Mouse (Mus musculus) limb, embryonic 14.5 days (tissue): Measurements from ENCODE around the gene Olfr588-ps1. TPM values are rescaled to one million over a fixed set of nuclear protein-coding genes. Genes with fewer than 3 reads are reported as not detected.
"Not testable (repeated sequence)": the region's sequence is repeated elsewhere in the genome, so short reads cannot be mapped to it uniquely, and the experiment has no call there.

Source experiments
- ATAC-seq: fragments of 200-750 bp; cut with Nextera tagmentation; 2 replicates; pipeline ENCODE4 v1.8.0; 2017; ENCODE audit warnings: low read depth, moderate number of reproducible peaks, moderate TSS enrichment; ENCODE audit not compliant: low FRiP score
- DNase-seq: peaks from one replicate; pipeline ENCODE4 v3.0.0-alpha.2; 2015; ENCODE audit warnings: low spot score
- H3K27ac ChIP-seq: fragments of 300-500 bp; sonication (generic); replicated peaks from 2 replicates; pipeline ENCODE4 v1.5.1; 2014; ENCODE audit warnings: low read depth, mild to moderate bottlenecking, low read length, moderate library complexity, mixed read lengths
- H3K27me3 ChIP-seq: fragments of 300-500 bp; sonication (generic); 2 replicates; pipeline ENCODE4 v1.6.1; 2014; ENCODE audit warnings: low read length, mixed read lengths; ENCODE audit not compliant: control insufficient read depth, insufficient read depth
- H3K36me3 ChIP-seq: fragments of 300-500 bp; sonication (generic); 2 replicates; pipeline ENCODE4 v1.6.1; 2014; ENCODE audit warnings: mild to moderate bottlenecking, low read length, moderate library complexity, mixed read lengths; ENCODE audit not compliant: control insufficient read depth, insufficient read depth
- H3K4me1 ChIP-seq: fragments of 300-500 bp; sonication (generic); 2 replicates; pipeline ENCODE4 v1.6.1; 2014; ENCODE audit warnings: antibody characterized with exemption, low read length, mixed read lengths; ENCODE audit not compliant: control insufficient read depth, insufficient read depth
- H3K4me2 ChIP-seq: fragments of 300-500 bp; sonication (generic); replicated peaks from 2 replicates; pipeline ENCODE4 v1.6.1; 2014; ENCODE audit warnings: low read depth, mild to moderate bottlenecking, low read length, moderate library complexity; ENCODE audit not compliant: severe bottlenecking
- H3K4me3 ChIP-seq: fragments of 300-500 bp; sonication (generic); replicated peaks from 2 replicates; pipeline ENCODE4 v1.5.1; 2014; ENCODE audit warnings: low read length
- H3K9ac ChIP-seq: fragments of 300-500 bp; sonication (generic); 2 replicates; pipeline ENCODE4 v1.6.1; 2014; ENCODE audit warnings: mild to moderate bottlenecking, low read depth, low read length, moderate library complexity; ENCODE audit not compliant: severe bottlenecking
- H3K9me3 ChIP-seq: fragments of 300-500 bp; sonication (generic); 2 replicates; pipeline ENCODE4 v1.6.1; 2016; ENCODE audit warnings: low read length; ENCODE audit not compliant: control insufficient read depth
- POLR2A ChIP-seq: fragments of 200-500 bp; IDR thresholded peaks from 2 replicates; pipeline ENCODE4 v1.8.0; 2012; ENCODE audit warnings: inconsistent platforms, mild to moderate bottlenecking, moderate library complexity, borderline replicate concordance; ENCODE audit not compliant: insufficient read depth, insufficient read length; ENCODE audit errors: extremely low read depth
- WGBS: fragments of 180-500 bp; shearing (Covaris S2); extraction: QIAGEN DNeasy Blood & Tissue Kit; methylation state at CpG from one replicate; pipeline ENCODE4 v1.1.7; 2014; 5-methylcytosine and 5-hydroxymethylcytosine counted together
- polyA plus RNA-seq, 2 experiments: library from polyadenylated mRNA; depleted of rRNA in 1 of 2; stranded (reverse) in 1 of 2; unstranded in 1 of 2; fragments of >200 nt; fragmentation: Nextera tagmentation in 1 of 2; extraction: Ambion mirVana in 1 of 2; gene quantifications; 2 replicates each; pipeline versions ENCODE4 v1.2.1 to v1.2.3; 2012 to 2014

Olfr588-ps1 gene
- polyA plus RNA-seq, 2 experiments: not detected

- no peak for TF ChIP-seq POLR2A
- Histone ChIP-seq H3K27me3 (no peaks in the 10 kb centered on the region), H3K9ac (no peak within 1 kb of the TSS), H3K27ac (no peak within 1 kb of the TSS), H3K4me3 (no peak within 1 kb of the TSS), H3K9me3 (no peaks in the 10 kb centered on the region), H3K4me1 (no peaks in the 10 kb centered on the region), H3K36me3 (no peaks in the 10 kb centered on the region), H3K4me2 (no peak within 1 kb of the TSS)
- DNase-seq (no peak), ATAC-seq (no peak)
- WGBS: 70% methylated on average over 1 of the region's 1 CpGs
These were observed 37.6 kb downstream of the Olfr588-ps1 start, which contains the start of gene Olfr591 for GRCm38 (mm10) chr7:103178240-103178639. Gene Olfr591 (minus strand): TSS chr7:103178340.

- H3K27me3 ChIP-seq, H3K9ac ChIP-seq, H3K4me3 ChIP-seq, H3K9me3 ChIP-seq, H3K4me2 ChIP-seq, DNase-seq, ATAC-seq, H3K4me1 ChIP-seq, H3K27ac ChIP-seq, H3K36me3 ChIP-seq: not testable (repeated sequence)
- WGBS: 91% methylated on average over 1 of the region's 1 CpGs
These were observed 43.8 kb downstream of the Olfr588-ps1 start, which contains the start of gene Olfr592 for GRCm38 (mm10) chr7:103184503-103184902. Gene Olfr592 (plus strand): TSS chr7:103184803.

Other genes with a start within 250 kb of the Olfr588-ps1 start
- gene Olfr569, start 250.0 kb upstream of the Olfr588-ps1 start, polyA plus RNA-seq (2012; rRNA removed): not detected in 2 replicates
- gene Olfr569, start 250.0 kb upstream of the Olfr588-ps1 start, polyA plus RNA-seq (2014; fragmentation: Nextera tagmentation; extraction: Ambion mirVana): not detected in 2 replicates
- not detected in 2 replicates for gene Olfr570, start 246.3 kb upstream of the Olfr588-ps1 start, polyA plus RNA-seq (2012; rRNA removed)
- gene Olfr570, start 246.3 kb upstream of the Olfr588-ps1 start, polyA plus RNA-seq (2014; fragmentation: Nextera tagmentation; extraction: Ambion mirVana): not detected in 2 replicates
- gene Olfr571, start 223.3 kb upstream of the Olfr588-ps1 start, polyA plus RNA-seq (2012; rRNA removed): not detected in 2 replicates
- not detected in 2 replicates for gene Olfr571, start 223.3 kb upstream of the Olfr588-ps1 start, polyA plus RNA-seq (2014; fragmentation: Nextera tagmentation; extraction: Ambion mirVana)
- gene Olfr572, start 216.5 kb upstream of the Olfr588-ps1 start, polyA plus RNA-seq (2012; rRNA removed): not detected in 2 replicates
- gene Olfr572, start 216.5 kb upstream of the Olfr588-ps1 start, polyA plus RNA-seq (2014; fragmentation: Nextera tagmentation; extraction: Ambion mirVana): not detected in 2 replicates
- not detected in 2 replicates for gene Olfr573-ps1, start 198.3 kb upstream of the Olfr588-ps1 start, polyA plus RNA-seq (2012; rRNA removed)
- gene Olfr573-ps1, start 198.3 kb upstream of the Olfr588-ps1 start, polyA plus RNA-seq (2014; fragmentation: Nextera tagmentation; extraction: Ambion mirVana): not detected in 2 replicates
- gene Olfr574, start 192.4 kb upstream of the Olfr588-ps1 start, polyA plus RNA-seq (2012; rRNA removed): not detected in 2 replicates
- not detected in 2 replicates for gene Olfr574, start 192.4 kb upstream of the Olfr588-ps1 start, polyA plus RNA-seq (2014; fragmentation: Nextera tagmentation; extraction: Ambion mirVana)
- gene Olfr575, start 182.1 kb upstream of the Olfr588-ps1 start, polyA plus RNA-seq (2012; rRNA removed): not detected in 2 replicates
- not detected in 2 replicates for gene Olfr575, start 182.1 kb upstream of the Olfr588-ps1 start, polyA plus RNA-seq (2014; fragmentation: Nextera tagmentation; extraction: Ambion mirVana)
- not detected in 2 replicates for gene Olfr576, start 178.2 kb upstream of the Olfr588-ps1 start, polyA plus RNA-seq (2012; rRNA removed)
- gene Olfr576, start 178.2 kb upstream of the Olfr588-ps1 start, polyA plus RNA-seq (2014; fragmentation: Nextera tagmentation; extraction: Ambion mirVana): not detected in 2 replicates
- gene Olfr577, start 164.9 kb upstream of the Olfr588-ps1 start, polyA plus RNA-seq (2012; rRNA removed): not detected in 2 replicates
- not detected in 2 replicates for gene Olfr577, start 164.9 kb upstream of the Olfr588-ps1 start, polyA plus RNA-seq (2014; fragmentation: Nextera tagmentation; extraction: Ambion mirVana)
- gene Olfr578, start 151.6 kb upstream of the Olfr588-ps1 start, polyA plus RNA-seq (2012; rRNA removed): not detected in 2 replicates
- not detected in 2 replicates for gene Olfr578, start 151.6 kb upstream of the Olfr588-ps1 start, polyA plus RNA-seq (2014; fragmentation: Nextera tagmentation; extraction: Ambion mirVana)
- not detected in 2 replicates for gene Olfr582, start 102.9 kb upstream of the Olfr588-ps1 start, polyA plus RNA-seq (2012; rRNA removed)
- gene Olfr582, start 102.9 kb upstream of the Olfr588-ps1 start, polyA plus RNA-seq (2014; fragmentation: Nextera tagmentation; extraction: Ambion mirVana): not detected in 2 replicates
- not detected in 2 replicates for gene Olfr583, start 89.6 kb upstream of the Olfr588-ps1 start, polyA plus RNA-seq (2012; rRNA removed)
- not detected in 2 replicates for gene Olfr583, start 89.6 kb upstream of the Olfr588-ps1 start, polyA plus RNA-seq (2014; fragmentation: Nextera tagmentation; extraction: Ambion mirVana)
- not detected in 2 replicates for gene Olfr584, start 59.0 kb upstream of the Olfr588-ps1 start, polyA plus RNA-seq (2012; rRNA removed)
- gene Olfr584, start 59.0 kb upstream of the Olfr588-ps1 start, polyA plus RNA-seq (2014; fragmentation: Nextera tagmentation; extraction: Ambion mirVana): not detected in 2 replicates
- not detected in 2 replicates for gene Olfr585, start 43.2 kb upstream of the Olfr588-ps1 start, polyA plus RNA-seq (2012; rRNA removed)
- gene Olfr585, start 43.2 kb upstream of the Olfr588-ps1 start, polyA plus RNA-seq (2014; fragmentation: Nextera tagmentation; extraction: Ambion mirVana): not detected in 2 replicates
- gene Olfr586, start 15.2 kb upstream of the Olfr588-ps1 start, polyA plus RNA-seq (2012; rRNA removed): not detected in 2 replicates
- gene Olfr586, start 15.2 kb upstream of the Olfr588-ps1 start, polyA plus RNA-seq (2014; fragmentation: Nextera tagmentation; extraction: Ambion mirVana): not detected in 2 replicates
- not detected in 2 replicates for gene Olfr589, start 15.5 kb downstream of the Olfr588-ps1 start, polyA plus RNA-seq (2012; rRNA removed)
- not detected in 2 replicates for gene Olfr589, start 15.5 kb downstream of the Olfr588-ps1 start, polyA plus RNA-seq (2014; fragmentation: Nextera tagmentation; extraction: Ambion mirVana)
- gene Olfr591, start 37.5 kb downstream of the Olfr588-ps1 start, polyA plus RNA-seq (2012; rRNA removed): not detected in 2 replicates
- gene Olfr591, start 37.5 kb downstream of the Olfr588-ps1 start, polyA plus RNA-seq (2014; fragmentation: Nextera tagmentation; extraction: Ambion mirVana): not detected in 2 replicates
- gene Olfr592, start 43.9 kb downstream of the Olfr588-ps1 start, polyA plus RNA-seq (2012; rRNA removed): not detected in 2 replicates
- not detected in 2 replicates for gene Olfr592, start 43.9 kb downstream of the Olfr588-ps1 start, polyA plus RNA-seq (2014; fragmentation: Nextera tagmentation; extraction: Ambion mirVana)
- gene Olfr593, start 71.0 kb downstream of the Olfr588-ps1 start, polyA plus RNA-seq (2012; rRNA removed): not detected in 2 replicates
- not detected in 2 replicates for gene Olfr593, start 71.0 kb downstream of the Olfr588-ps1 start, polyA plus RNA-seq (2014; fragmentation: Nextera tagmentation; extraction: Ambion mirVana)
- not detected in 2 replicates for gene Olfr594, start 76.1 kb downstream of the Olfr588-ps1 start, polyA plus RNA-seq (2012; rRNA removed)
- not detected in 2 replicates for gene Olfr594, start 76.1 kb downstream of the Olfr588-ps1 start, polyA plus RNA-seq (2014; fragmentation: Nextera tagmentation; extraction: Ambion mirVana)
- gene Usp17ld, start 111.6 kb downstream of the Olfr588-ps1 start, polyA plus RNA-seq (2012; rRNA removed): not detected in 2 replicates
- gene Usp17ld, start 111.6 kb downstream of the Olfr588-ps1 start, polyA plus RNA-seq (2014; fragmentation: Nextera tagmentation; extraction: Ambion mirVana): not detected in 2 replicates
- gene Olfr596, start 164.8 kb downstream of the Olfr588-ps1 start, polyA plus RNA-seq (2012; rRNA removed): not detected in 2 replicates
- not detected in 2 replicates for gene Olfr596, start 164.8 kb downstream of the Olfr588-ps1 start, polyA plus RNA-seq (2014; fragmentation: Nextera tagmentation; extraction: Ambion mirVana)
- not detected in 2 replicates for gene Olfr597, start 175.4 kb downstream of the Olfr588-ps1 start, polyA plus RNA-seq (2012; rRNA removed)
- not detected in 2 replicates for gene Olfr597, start 175.4 kb downstream of the Olfr588-ps1 start, polyA plus RNA-seq (2014; fragmentation: Nextera tagmentation; extraction: Ambion mirVana)
- not detected in 2 replicates for gene Olfr598, start 182.7 kb downstream of the Olfr588-ps1 start, polyA plus RNA-seq (2012; rRNA removed)
- gene Olfr598, start 182.7 kb downstream of the Olfr588-ps1 start, polyA plus RNA-seq (2014; fragmentation: Nextera tagmentation; extraction: Ambion mirVana): not detected in 2 replicates
- not detected in 2 replicates for gene Olfr599, start 195.0 kb downstream of the Olfr588-ps1 start, polyA plus RNA-seq (2012; rRNA removed)
- not detected in 2 replicates for gene Olfr599, start 195.0 kb downstream of the Olfr588-ps1 start, polyA plus RNA-seq (2014; fragmentation: Nextera tagmentation; extraction: Ambion mirVana)
- not detected in 2 replicates for gene Olfr600, start 208.8 kb downstream of the Olfr588-ps1 start, polyA plus RNA-seq (2012; rRNA removed)
- not detected in 2 replicates for gene Olfr600, start 208.8 kb downstream of the Olfr588-ps1 start, polyA plus RNA-seq (2014; fragmentation: Nextera tagmentation; extraction: Ambion mirVana)
- not detected in 2 replicates for gene Olfr601, start 221.8 kb downstream of the Olfr588-ps1 start, polyA plus RNA-seq (2012; rRNA removed)
- not detected in 2 replicates for gene Olfr601, start 221.8 kb downstream of the Olfr588-ps1 start, polyA plus RNA-seq (2014; fragmentation: Nextera tagmentation; extraction: Ambion mirVana)
- gene Olfr603, start 245.3 kb downstream of the Olfr588-ps1 start, polyA plus RNA-seq (2012; rRNA removed): not detected in 2 replicates
- gene Olfr603, start 245.3 kb downstream of the Olfr588-ps1 start, polyA plus RNA-seq (2014; fragmentation: Nextera tagmentation; extraction: Ambion mirVana): not detected in 2 replicates